Mouse (Mus musculus) neutrophil, adult 5-6 weeks (primary cell): ENCODE results near the gene Usp43. TPM values are rescaled to one million over a fixed set of nuclear protein-coding genes. Genes with fewer than 3 reads are reported as not detected.
A peak's percentile ranks its signal among the peaks of the same experiment; 100 is the strongest.

Source experiments
- ATAC-seq: fragments of 151-379, 151-347 bp; 2 replicates; pipeline ENCODE4 v1.8.0; 2017; ENCODE audit warnings: mild to moderate bottlenecking, moderate TSS enrichment; ENCODE audit not compliant: insufficient number of reproducible peaks, poor library complexity, low FRiP score, severe bottlenecking; ENCODE audit errors: extremely low read depth
- total RNA-seq: library from RNA; stranded (forward); fragments of 200-1000 nt; gene quantifications from 2 replicates; pipeline ENCODE4 v1.2.3, GENCODE M21; 2017

Usp43 gene
- total RNA-seq, 1 experiment from 2014 or later, result not detected

DNA sequence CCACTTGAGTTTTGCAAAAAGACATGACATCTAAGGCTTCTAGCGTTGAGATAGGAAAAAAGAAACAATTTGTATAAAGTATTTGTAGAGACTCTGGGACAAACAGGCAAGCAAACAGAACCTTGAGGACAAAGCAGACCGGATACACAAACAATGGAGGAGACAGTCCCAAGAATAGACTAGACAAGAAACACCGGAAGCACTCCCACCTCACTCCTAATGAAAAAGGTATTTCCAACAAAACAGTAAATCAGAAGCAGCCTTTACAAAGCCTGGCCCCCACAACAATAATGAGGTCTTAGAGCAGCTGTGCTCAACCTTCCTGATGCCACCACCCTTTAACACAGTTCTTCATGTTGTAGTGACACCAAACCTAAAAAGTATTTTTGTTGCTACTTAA, 4.8 kb downstream of the Usp43 start:
- no peak for ATAC-seq

GRCm38 (mm10) chr11:67911074-67911473, 10.9 kb downstream of the Usp43 start:
- no peak for ATAC-seq

DNA sequence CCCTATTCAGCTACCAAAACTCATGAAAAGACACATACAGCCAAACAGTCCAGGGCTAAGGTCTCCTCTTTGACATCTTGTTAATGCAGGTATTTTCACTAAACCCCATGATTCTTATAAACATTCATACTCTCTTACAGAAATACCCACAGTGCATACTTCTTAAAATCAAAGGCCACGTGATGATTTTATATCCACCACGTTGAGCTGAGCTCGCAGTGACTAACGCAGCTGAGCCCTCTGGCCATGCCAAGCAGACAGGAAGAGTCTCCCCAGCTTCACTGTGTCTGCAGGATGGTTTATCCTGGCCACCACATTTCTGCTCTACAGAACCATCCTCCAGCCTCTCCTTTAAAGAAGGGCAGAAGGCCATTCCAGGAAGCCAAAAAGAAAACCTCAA, 18.2 kb downstream of the Usp43 start:
- no peak for ATAC-seq

GRCm38 (mm10) chr11:67897064-67897560, 24.8 kb downstream of the Usp43 start:
- ATAC-seq, result peak; percentile 41; the same call in 1 of the 2 replicates

DNA sequence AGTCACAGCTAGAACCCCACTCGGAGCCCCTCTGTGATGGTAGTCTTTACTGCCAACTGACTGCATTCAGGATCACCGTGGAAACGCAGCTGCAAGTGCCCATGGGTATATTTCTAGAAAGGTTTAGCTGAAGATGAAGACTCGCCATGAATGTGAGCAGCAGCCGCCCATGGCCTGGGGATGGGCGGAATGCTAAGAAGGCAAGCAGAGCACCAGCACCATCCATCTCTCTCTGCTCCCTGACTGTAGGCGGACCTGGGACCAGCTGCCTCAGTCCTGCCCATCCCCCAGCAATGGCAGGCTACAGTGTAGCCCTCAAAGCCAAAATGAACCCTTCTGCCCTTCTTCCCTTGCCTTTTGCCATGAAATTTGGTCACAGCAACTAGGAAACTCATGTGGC, 26.3 kb downstream of the Usp43 start:
- no peak for ATAC-seq

- no peak for ATAC-seq
Measured at GRCm38 (mm10) chr11:67888521-67888920, 33.4 kb downstream of the Usp43 start.

DNA sequence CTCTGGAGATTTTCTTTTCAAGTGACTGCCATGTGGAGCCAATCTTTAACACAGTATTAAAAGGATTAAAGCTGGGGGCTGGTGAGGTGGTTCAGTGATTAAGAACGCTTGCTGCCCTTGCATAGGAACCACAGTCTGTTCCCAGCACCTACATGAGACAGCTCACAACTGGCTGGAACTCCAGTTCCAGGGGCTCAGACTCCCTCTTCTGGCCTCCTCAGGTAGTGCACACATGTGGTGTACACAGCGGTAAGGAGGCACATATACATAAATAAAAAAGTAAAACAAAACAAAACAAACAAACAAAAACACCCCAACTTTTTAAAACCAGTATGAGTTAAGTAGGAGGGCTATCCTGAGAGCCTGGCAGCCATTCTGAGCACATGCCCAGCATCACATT, 36.0 kb downstream of the Usp43 start:
- ATAC-seq, result no peak

- ATAC-seq, result no peak
Measured at GRCm38 (mm10) chr11:67865521-67866197, 56.3 kb downstream of the Usp43 start.

GRCm38 (mm10) chr11:67865100-67865499, 56.9 kb downstream of the Usp43 start:
- ATAC-seq, result no peak

- no peak for ATAC-seq
Measured at GRCm38 (mm10) chr11:67861399-67861838, 60.5 kb downstream of the Usp43 start.

- no peak for ATAC-seq
Measured at GRCm38 (mm10) chr11:67860743-67861398, 61.1 kb downstream of the Usp43 start.

GRCm38 (mm10) chr11:67858518-67858917, 63.4 kb downstream of the Usp43 start:
- no peak for ATAC-seq

DNA sequence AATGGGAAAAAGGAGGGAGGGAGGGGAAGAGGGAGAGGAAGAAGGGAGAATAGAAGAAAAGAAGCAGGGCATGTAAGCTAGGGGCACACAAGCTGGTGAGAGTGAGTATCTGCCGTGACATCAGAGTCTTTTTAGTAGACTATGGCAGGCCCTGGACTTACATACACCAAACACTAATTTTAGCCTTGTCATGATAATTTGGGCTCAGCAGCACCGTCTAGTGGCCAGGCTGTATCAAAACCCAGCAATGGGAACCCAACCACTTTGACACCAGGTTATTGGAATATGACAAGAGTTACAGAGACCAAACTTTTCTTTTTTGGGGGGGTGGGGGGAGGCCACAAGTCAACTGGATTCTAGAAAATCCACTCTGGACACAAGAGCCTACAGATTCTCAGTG, 66.9 kb downstream of the Usp43 start:
- ATAC-seq, result no peak

GRCm38 (mm10) chr11:67853996-67854395, 68.0 kb downstream of the Usp43 start:
- no peak for ATAC-seq

DNA sequence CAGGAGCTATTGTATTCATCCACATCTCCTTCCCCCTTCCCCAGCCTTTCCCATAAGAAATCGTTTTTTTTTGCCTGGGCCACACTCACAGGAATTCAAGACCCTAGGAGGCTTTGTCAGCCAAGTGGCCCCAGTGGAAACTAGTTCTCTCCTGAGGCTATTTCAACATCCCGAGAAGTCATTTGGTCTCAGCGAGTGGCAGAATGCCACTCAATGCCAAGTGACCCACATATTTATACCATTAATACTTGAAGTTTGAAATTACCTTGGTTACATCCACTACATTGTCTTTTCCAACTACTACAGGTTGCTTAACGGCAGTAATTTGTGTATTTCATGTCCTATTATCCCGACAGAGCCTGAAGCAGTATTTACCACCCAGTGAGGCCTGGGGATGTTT, 70.2 kb downstream of the Usp43 start:
- ATAC-seq, result no peak

DNA sequence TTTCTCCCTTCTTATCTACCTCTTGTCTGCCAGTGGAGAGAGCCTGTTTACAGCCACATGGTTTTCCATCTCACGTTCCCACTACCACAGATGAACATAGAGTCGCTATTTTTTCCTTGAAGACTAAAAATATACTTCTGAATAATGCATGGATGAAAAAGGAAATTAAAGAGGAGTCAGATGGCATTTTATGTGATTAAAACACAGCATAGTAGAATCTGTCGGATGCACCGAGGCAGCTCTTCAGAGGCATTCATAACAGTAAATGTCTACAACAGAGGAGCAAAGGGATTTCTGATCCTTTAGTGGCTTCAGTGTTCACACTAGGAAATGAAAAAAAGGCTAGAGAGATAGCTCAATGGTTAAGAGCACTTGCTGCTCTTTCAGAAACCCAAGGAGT, 76.8 kb downstream of the Usp43 start:
- ATAC-seq, result no peak

GRCm38 (mm10) chr11:67839810-67840209, 82.1 kb downstream of the Usp43 start:
- no peak for ATAC-seq

GRCm38 (mm10) chr11:67835408-67836078, 86.4 kb downstream of the Usp43 start:
- no peak for ATAC-seq

DNA sequence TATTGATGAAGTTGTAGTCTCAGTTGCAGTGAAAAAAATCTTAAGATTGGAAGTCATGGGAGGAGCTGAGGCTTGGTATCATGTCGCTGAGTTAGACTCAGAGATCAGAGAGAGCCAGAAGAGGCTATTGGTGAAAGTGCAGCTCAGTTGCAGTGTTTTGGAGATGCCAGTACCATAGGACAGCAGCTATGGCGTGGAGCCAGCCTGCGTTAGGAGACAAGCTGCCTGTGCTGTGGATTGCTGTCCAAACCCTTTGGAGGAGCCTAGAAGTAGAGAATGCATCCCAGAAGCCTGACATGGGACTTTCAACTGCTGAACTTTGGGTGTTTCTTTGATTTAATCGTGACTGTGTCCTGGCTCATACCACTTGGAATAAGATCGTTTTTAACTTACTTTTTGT, 90.1 kb downstream of the Usp43 start:
- ATAC-seq, result no peak

GRCm38 (mm10) chr11:67829530-67829929, 92.4 kb downstream of the Usp43 start:
- ATAC-seq, result no peak
